Mouse (Mus musculus) embryonic fibroblast, embryonic 13.5 days (primary cell): Measurements from ENCODE around the gene Tnfsf15.

Experiments used
- CTCF ChIP-seq: IDR thresholded peaks from 2 replicates; pipeline ENCODE4 v1.5.1; 2011; ENCODE audit warnings: mild to moderate bottlenecking, control low read depth, low read length, moderate library complexity, borderline replicate concordance; ENCODE audit not compliant: insufficient read depth
- POLR2A ChIP-seq: IDR thresholded peaks from 2 replicates; pipeline ENCODE4 v1.6.1; 2011; ENCODE audit warnings: low read depth, mild to moderate bottlenecking, control low read depth, low read length, moderate library complexity

- TF ChIP-seq POLR2A (no peak), CTCF (no peak)
Measured at GRCm38 (mm10) chr4:63685253-63685525, 59.7 kb downstream of the Tnfsf15 start.
